Mouse (Mus musculus) olfactory bulb, adult 2 months (tissue): Measurements from ENCODE around the gene Mrnip. TPM values are rescaled to one million over a fixed set of nuclear protein-coding genes. Genes with fewer than 3 reads are reported as not detected.

Experiments used
- H3K27ac ChIP-seq: fragments of 200-500 bp; 2 replicates; pipeline ENCODE4 v1.5.1; 2012; ENCODE audit warnings: low read depth, low read length; ENCODE audit not compliant: insufficient read depth
- H3K4me1 ChIP-seq: fragments of 200-500 bp; 2 replicates; pipeline ENCODE4 v1.6.1; 2012; ENCODE audit warnings: low read length; ENCODE audit not compliant: control insufficient read depth, insufficient read depth
- H3K4me3 ChIP-seq: fragments of 200-500 bp; 2 replicates; pipeline ENCODE4 v1.5.1; 2012; ENCODE audit warnings: mild to moderate bottlenecking, low read depth, low read length, moderate library complexity; ENCODE audit not compliant: insufficient read depth
- CTCF ChIP-seq: fragments of 200-500 bp; IDR thresholded peaks from 2 replicates; pipeline ENCODE4 v1.5.1; 2012; ENCODE audit warnings: low read depth, mild to moderate bottlenecking, low read length, moderate library complexity; ENCODE audit not compliant: insufficient read depth
- POLR2A ChIP-seq: fragments of 200-500 bp; IDR thresholded peaks from 2 replicates; pipeline ENCODE4 v1.6.1; 2012; ENCODE audit warnings: mild to moderate bottlenecking, low read depth, low read length, moderate library complexity; ENCODE audit not compliant: insufficient read depth
- WGBS: fragments of 180-500 bp; shearing (Covaris S2); methylation state at CpG from one replicate; pipeline ENCODE4 v1.1.7; 2018; 5-methylcytosine and 5-hydroxymethylcytosine counted together
- polyA plus RNA-seq: library from polyadenylated mRNA; stranded (reverse); fragments of >200 nt; gene quantifications from 2 replicates; pipeline ENCODE4 v1.2.4, GENCODE M21; 2012; ENCODE audit warnings: low replicate concordance; ENCODE audit not compliant: missing spikeins, insufficient read depth, insufficient read length

Mrnip gene
- polyA plus RNA-seq, 1 experiment: not detected

DNA sequence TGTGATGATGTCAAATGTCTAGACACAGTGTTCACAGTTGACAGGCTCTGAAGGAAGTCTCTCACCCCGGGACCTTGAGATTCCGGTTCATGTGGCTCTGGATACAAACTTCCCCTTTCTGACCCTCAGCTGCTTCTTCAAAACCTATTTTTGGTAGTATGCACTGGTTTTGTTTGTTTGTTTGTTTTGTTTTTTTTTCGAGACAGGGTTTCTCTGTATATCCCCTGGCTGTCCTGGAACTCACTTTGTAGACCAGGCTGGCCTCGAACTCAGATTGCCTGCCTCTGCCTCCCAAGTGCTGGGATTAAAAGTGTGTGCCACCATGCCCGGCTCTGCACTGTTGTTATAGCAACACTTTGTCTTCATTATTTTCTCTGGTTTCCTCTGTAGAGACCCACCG, 69.7 kb downstream of the Mrnip start:
- Histone ChIP-seq H3K27ac (no peak overlapping the region), H3K4me1 (no peaks in the 10 kb centered on the region), H3K4me3 (no peak overlapping the region)
- TF ChIP-seq POLR2A (no peak), CTCF (no peak)
- 70% methylated on average over 6 of the region's 6 CpGs for WGBS

DNA sequence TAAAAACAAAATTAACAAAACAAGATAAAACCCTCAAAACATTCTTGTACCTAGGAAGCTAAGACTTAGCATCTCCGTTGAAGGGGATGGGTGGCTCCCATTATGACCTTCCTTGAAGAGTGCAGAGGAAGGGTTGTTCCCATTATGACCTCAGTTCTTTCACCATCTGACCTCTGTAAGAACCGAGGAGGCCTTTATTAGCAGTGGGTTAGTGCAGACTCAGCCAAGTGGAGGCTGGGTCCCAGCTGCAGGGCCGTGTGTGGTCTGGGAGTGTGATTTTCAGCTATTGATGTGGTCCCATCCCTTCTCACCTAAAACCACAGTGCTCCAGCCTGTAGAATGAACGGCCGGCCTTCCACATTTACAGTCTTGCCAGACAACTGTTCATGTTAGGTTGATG, 71.0 kb downstream of the Mrnip start:
- 87% methylated on average over 5 of the region's 5 CpGs for WGBS
- TF ChIP-seq CTCF: no peak
- no peak for TF ChIP-seq POLR2A
- H3K4me1 ChIP-seq: no peaks in the 10 kb centered on the region
- no peak overlapping the region for H3K4me3 ChIP-seq
- no peak overlapping the region for H3K27ac ChIP-seq

DNA sequence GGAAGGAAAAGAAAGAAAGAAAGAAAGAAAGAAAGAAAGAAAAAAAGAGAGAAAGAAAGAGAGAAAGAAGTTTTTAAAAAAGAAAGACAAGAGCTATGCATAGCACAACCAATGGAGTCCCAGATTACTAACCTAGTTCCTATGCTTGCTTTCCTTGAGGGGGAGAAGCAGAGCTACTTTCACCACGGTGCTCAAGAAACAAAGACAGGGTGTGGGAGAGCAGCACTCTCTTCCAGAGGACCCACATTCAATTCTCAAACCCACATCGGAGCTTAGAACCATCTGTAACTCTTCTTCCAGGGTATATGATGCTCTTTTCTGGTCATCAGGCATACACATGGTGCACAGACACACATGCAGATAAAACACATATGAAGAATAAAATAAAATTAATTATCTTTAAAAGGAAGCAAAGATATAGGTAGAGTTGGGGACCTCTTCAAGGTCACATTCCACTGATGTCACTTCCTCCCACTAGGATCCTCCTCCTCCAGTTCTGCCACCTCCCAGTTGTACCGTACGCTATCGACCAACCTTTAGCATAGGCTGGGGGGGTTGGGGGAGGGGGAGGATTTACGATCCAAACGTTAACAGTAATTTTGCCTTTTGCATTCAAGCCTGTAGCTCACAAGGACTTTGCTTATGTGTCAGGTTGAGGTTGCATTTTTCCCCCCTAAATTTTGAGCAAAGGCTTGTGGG, 74.4 kb downstream of the Mrnip start:
- peaks cover 3% of the 10 kb centered on the region for H3K4me1 ChIP-seq
- TF ChIP-seq POLR2A: no peak
- no peak for TF ChIP-seq CTCF
- no peak overlapping the region for H3K27ac ChIP-seq
- 78% methylated on average over 7 of the region's 7 CpGs for WGBS
- H3K4me3 ChIP-seq: no peak overlapping the region

Other genes with a start within 250 kb of the Mrnip start
- not detected in 2 replicates for gene Rnf130, start 149.1 kb upstream of the Mrnip start, polyA plus RNA-seq
- 540 TPM in 1 of 2 replicates, not detected in the other for gene Tbc1d9b, start 43.0 kb upstream of the Mrnip start, polyA plus RNA-seq
- 578 TPM in 1 of 2 replicates, not detected in the other for gene Sqstm1, start 36.4 kb downstream of the Mrnip start, polyA plus RNA-seq
- not detected in 2 replicates for gene Mgat4b, start 36.4 kb downstream of the Mrnip start, polyA plus RNA-seq
- gene Ltc4s, start 64.2 kb downstream of the Mrnip start, polyA plus RNA-seq: not detected in 2 replicates
- not detected in 2 replicates for gene Maml1, start 117.9 kb downstream of the Mrnip start, polyA plus RNA-seq
- gene Canx, start 151.2 kb downstream of the Mrnip start, polyA plus RNA-seq: 193 and 359 TPM in 2 replicates
- not detected in 2 replicates for gene Cby3, start 180.0 kb downstream of the Mrnip start, polyA plus RNA-seq
- gene Hnrnph1, start 202.5 kb downstream of the Mrnip start, polyA plus RNA-seq: 611 and 1,562 TPM in 2 replicates